Mouse (Mus musculus): ENCODE results near the gene Dclk2. TPM values are rescaled to one million over a fixed set of nuclear protein-coding genes. Genes with fewer than 3 reads are reported as not detected.

Gene Dclk2
- polyA plus RNA-seq, 1 experiment = not detected

DNA sequence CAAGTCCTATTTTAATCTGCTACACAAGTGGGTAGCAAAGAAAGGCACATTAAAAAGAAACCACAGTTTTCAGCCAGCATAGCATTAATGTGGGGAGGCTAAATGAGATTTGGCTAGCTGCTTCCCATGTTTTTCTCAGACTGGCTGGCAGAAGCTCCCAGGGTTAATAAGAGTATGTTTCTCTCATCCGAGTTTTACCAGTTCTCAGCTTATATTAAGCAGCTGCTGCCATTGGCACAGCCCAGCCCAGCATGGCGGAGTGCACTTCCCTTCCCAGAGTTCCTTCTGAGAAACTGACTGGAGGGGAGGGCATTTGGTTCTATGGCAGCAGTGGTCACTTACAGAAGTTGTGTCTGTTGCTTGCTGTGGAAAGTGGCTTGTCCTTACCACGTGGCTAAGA is 181.8 kb downstream of the Dclk2 start:
- no peak for TF ChIP-seq GATA1 (IDR thresholded peaks at IDR 0.05; ENCODE audit: low read length)

Other genes starting within 250 kb of the Dclk2 start
- gene Cd1d1, start 78.6 kb upstream of the Dclk2 start, polyA plus RNA-seq (2012) = not detected in 2 replicates

All from G1E-ER4 (cell line).